Mouse (Mus musculus): ENCODE data around the gene Dner. TPM values are rescaled to one million over a fixed set of nuclear protein-coding genes. Genes with fewer than 3 reads are reported as not detected.

The Dner gene
- polyA plus RNA-seq, 1 experiment from 2014 or later: 244 TPM

GRCm38 (mm10) chr1:84709810-84710785 is 14.1 kb upstream of the Dner start:
- H3K4me3 ChIP-seq (replicated peaks; ENCODE audit: low read depth, low read length): peak overlapping the region; percentile 38
- no peaks in the 10 kb centered on the region for H3K27me3 ChIP-seq (ENCODE audit: control insufficient read depth, insufficient read depth, low read length)
- peak; percentile 91 for ATAC-seq (ENCODE audit: low FRiP score, low TSS enrichment)
- no peaks in the 10 kb centered on the region for H3K36me3 ChIP-seq (ENCODE audit: control insufficient read depth, insufficient read depth, low read length)
- H3K4me1 ChIP-seq (ENCODE audit: control insufficient read depth, insufficient read depth, low read length): peaks cover 5% of the 10 kb centered on the region; the same call in 1 of the 2 replicates
- no peaks in the 10 kb centered on the region for H3K9me3 ChIP-seq (ENCODE audit: control insufficient read depth, low read length)
- peak overlapping the region; percentile 60 for H3K9ac ChIP-seq (replicated peaks; ENCODE audit: low read length)
- WGBS: 10% methylated on average over 31 of the region's 31 CpGs
- H3K27ac ChIP-seq (replicated peaks; ENCODE audit: low read depth, low read length): peak overlapping the region; percentile 90
- H3K4me2 ChIP-seq (ENCODE audit: low read length): peak overlapping the region; percentile 67
- peak; percentile 90 for DNase-seq

- peak; percentile 70 for ATAC-seq (ENCODE audit: low FRiP score, low TSS enrichment)
- H3K27me3 ChIP-seq (ENCODE audit: control insufficient read depth, insufficient read depth, low read length): no peaks in the 10 kb centered on the region
- H3K9me3 ChIP-seq (ENCODE audit: control insufficient read depth, low read length): no peaks in the 10 kb centered on the region
- H3K4me2 ChIP-seq (ENCODE audit: low read length): peak overlapping the region; percentile 67
- peak overlapping the region; percentile 60; the same call in 1 of the 2 replicates for H3K9ac ChIP-seq (replicated peaks; ENCODE audit: low read length)
- WGBS: 38% methylated on average over 5 of the region's 5 CpGs
- peaks cover 5% of the 10 kb centered on the region; the same call in 1 of the 2 replicates for H3K4me1 ChIP-seq (ENCODE audit: control insufficient read depth, insufficient read depth, low read length)
- H3K4me3 ChIP-seq (replicated peaks; ENCODE audit: low read depth, low read length): peak overlapping the region; percentile 38
- no peaks in the 10 kb centered on the region for H3K36me3 ChIP-seq (ENCODE audit: control insufficient read depth, insufficient read depth, low read length)
- peak overlapping the region; percentile 90; the same call in 1 of the 2 replicates for H3K27ac ChIP-seq (replicated peaks; ENCODE audit: low read depth, low read length)
- peak; percentile 69 for DNase-seq
These were observed 13.4 kb upstream of the Dner start for GRCm38 (mm10) chr1:84709406-84709805.

- Histone ChIP-seq H3K36me3 (ENCODE audit: control insufficient read depth, insufficient read depth, low read length) (no peaks in the 10 kb centered on the region), H3K27me3 (ENCODE audit: control insufficient read depth, insufficient read depth, low read length) (no peaks in the 10 kb centered on the region), H3K9me3 (ENCODE audit: control insufficient read depth, low read length) (no peaks in the 10 kb centered on the region), H3K4me3 (replicated peaks; ENCODE audit: low read depth, low read length) (no peak overlapping the region), H3K27ac (replicated peaks; ENCODE audit: low read depth, low read length) (no peak overlapping the region), H3K4me2 (ENCODE audit: low read length) (no peak overlapping the region), H3K4me1 (ENCODE audit: control insufficient read depth, insufficient read depth, low read length) (peaks cover 10% of the 10 kb centered on the region; the same call in 1 of the 2 replicates), H3K9ac (replicated peaks; ENCODE audit: low read length) (no peak overlapping the region)
- DNase-seq (no peak), ATAC-seq (ENCODE audit: low FRiP score, low TSS enrichment) (no peak)
- WGBS: 97% methylated on average over 6 of the region's 6 CpGs
These were observed 4.2 kb upstream of the Dner start for GRCm38 (mm10) chr1:84700254-84700653.

- peak overlapping the region; percentile 13; the same call in 1 of the 2 replicates for H3K4me2 ChIP-seq (ENCODE audit: low read length)
- H3K4me3 ChIP-seq (replicated peaks; ENCODE audit: low read depth, low read length): no peak overlapping the region
- H3K4me1 ChIP-seq (ENCODE audit: control insufficient read depth, insufficient read depth, low read length): peaks cover 26% of the 10 kb centered on the region
- DNase-seq: peak; percentile 94
- H3K9ac ChIP-seq (replicated peaks; ENCODE audit: low read length): no peak overlapping the region
- 0 out of 2 replicates have a peak, but pooled peaks have one; percentile 9 for ATAC-seq (ENCODE audit: low FRiP score, low TSS enrichment)
- H3K9me3 ChIP-seq (ENCODE audit: control insufficient read depth, low read length): no peaks in the 10 kb centered on the region
- no peaks in the 10 kb centered on the region for H3K27me3 ChIP-seq (ENCODE audit: control insufficient read depth, insufficient read depth, low read length)
- WGBS: 3% methylated on average over 2 of the region's 2 CpGs
- 0 out of 2 replicates have a peak overlapping the region, but pooled peaks have one; percentile 5 for H3K27ac ChIP-seq (replicated peaks; ENCODE audit: low read depth, low read length)
- no peaks in the 10 kb centered on the region for H3K36me3 ChIP-seq (ENCODE audit: control insufficient read depth, insufficient read depth, low read length)
These were observed 1.1 kb upstream of the Dner start for GRCm38 (mm10) chr1:84697136-84697535.

GRCm38 (mm10) chr1:84694688-84695474 is 1.1 kb downstream of the Dner start:
- H3K9me3 ChIP-seq (ENCODE audit: control insufficient read depth, low read length): no peaks in the 10 kb centered on the region
- H3K4me2 ChIP-seq (ENCODE audit: low read length): peak overlapping the region; percentile 75
- peak; percentile 68 for ATAC-seq (ENCODE audit: low FRiP score, low TSS enrichment)
- H3K4me1 ChIP-seq (ENCODE audit: control insufficient read depth, insufficient read depth, low read length): peaks cover 28% of the 10 kb centered on the region
- no peaks in the 10 kb centered on the region for H3K27me3 ChIP-seq (ENCODE audit: control insufficient read depth, insufficient read depth, low read length)
- peak; percentile 82 for DNase-seq
- peak overlapping the region; percentile 95 for H3K9ac ChIP-seq (replicated peaks; ENCODE audit: low read length)
- 7% methylated on average over 26 of the region's 26 CpGs for WGBS
- no peaks in the 10 kb centered on the region for H3K36me3 ChIP-seq (ENCODE audit: control insufficient read depth, insufficient read depth, low read length)
- H3K27ac ChIP-seq (replicated peaks; ENCODE audit: low read depth, low read length): peak overlapping the region; percentile 95
- H3K4me3 ChIP-seq (replicated peaks; ENCODE audit: low read depth, low read length): peak overlapping the region; percentile 91

- ATAC-seq (ENCODE audit: low FRiP score, low TSS enrichment): no peak
- H3K4me2 ChIP-seq (ENCODE audit: low read length): no peak overlapping the region
- WGBS: 56% methylated on average over 4 of the region's 4 CpGs
- peak; percentile 26 for DNase-seq
- H3K27me3 ChIP-seq (ENCODE audit: control insufficient read depth, insufficient read depth, low read length): no peaks in the 10 kb centered on the region
- H3K9ac ChIP-seq (replicated peaks; ENCODE audit: low read length): no peak overlapping the region
- no peaks in the 10 kb centered on the region for H3K36me3 ChIP-seq (ENCODE audit: control insufficient read depth, insufficient read depth, low read length)
- H3K27ac ChIP-seq (replicated peaks; ENCODE audit: low read depth, low read length): no peak overlapping the region
- no peaks in the 10 kb centered on the region for H3K9me3 ChIP-seq (ENCODE audit: control insufficient read depth, low read length)
- H3K4me3 ChIP-seq (replicated peaks; ENCODE audit: low read depth, low read length): no peak overlapping the region
- H3K4me1 ChIP-seq (ENCODE audit: control insufficient read depth, insufficient read depth, low read length): 0 out of 2 replicates have a peak, but pooled peaks cover 7% of the 10 kb centered on the region
These were observed 18.1 kb downstream of the Dner start for GRCm38 (mm10) chr1:84677910-84678309.

GRCm38 (mm10) chr1:84668100-84668846 is 27.7 kb downstream of the Dner start:
- Histone ChIP-seq H3K27ac (replicated peaks; ENCODE audit: low read depth, low read length) (no peak overlapping the region), H3K9me3 (ENCODE audit: control insufficient read depth, low read length) (no peaks in the 10 kb centered on the region), H3K4me1 (ENCODE audit: control insufficient read depth, insufficient read depth, low read length) (peaks cover 7% of the 10 kb centered on the region), H3K4me3 (replicated peaks; ENCODE audit: low read depth, low read length) (no peak overlapping the region), H3K4me2 (ENCODE audit: low read length) (no peak overlapping the region), H3K9ac (replicated peaks; ENCODE audit: low read length) (no peak overlapping the region), H3K36me3 (ENCODE audit: control insufficient read depth, insufficient read depth, low read length) (no peaks in the 10 kb centered on the region), H3K27me3 (ENCODE audit: control insufficient read depth, insufficient read depth, low read length) (no peaks in the 10 kb centered on the region)
- WGBS: 68% methylated on average over 7 of the region's 7 CpGs
- ATAC-seq (ENCODE audit: low FRiP score, low TSS enrichment) (no peak), DNase-seq (peak; percentile 57)

GRCm38 (mm10) chr1:84667660-84668059 is 28.4 kb downstream of the Dner start:
- H3K4me3 ChIP-seq (replicated peaks; ENCODE audit: low read depth, low read length): no peak overlapping the region
- H3K9ac ChIP-seq (replicated peaks; ENCODE audit: low read length): no peak overlapping the region
- H3K4me2 ChIP-seq (ENCODE audit: low read length): no peak overlapping the region
- WGBS: 82% methylated on average over 4 of the region's 4 CpGs
- H3K36me3 ChIP-seq (ENCODE audit: control insufficient read depth, insufficient read depth, low read length): no peaks in the 10 kb centered on the region
- H3K4me1 ChIP-seq (ENCODE audit: control insufficient read depth, insufficient read depth, low read length): peaks cover 7% of the 10 kb centered on the region
- H3K27ac ChIP-seq (replicated peaks; ENCODE audit: low read depth, low read length): no peak overlapping the region
- H3K9me3 ChIP-seq (ENCODE audit: control insufficient read depth, low read length): no peaks in the 10 kb centered on the region
- ATAC-seq (ENCODE audit: low FRiP score, low TSS enrichment): no peak
- no peaks in the 10 kb centered on the region for H3K27me3 ChIP-seq (ENCODE audit: control insufficient read depth, insufficient read depth, low read length)
- no peak for DNase-seq
